Mouse (Mus musculus): Measurements from ENCODE around the gene Tars. TPM values are rescaled to one million over a fixed set of nuclear protein-coding genes. Genes with fewer than 3 reads are reported as not detected.

The Tars gene
- 98.8 TPM for polyA plus RNA-seq (2017; shearing (Covaris generic))

DNA sequence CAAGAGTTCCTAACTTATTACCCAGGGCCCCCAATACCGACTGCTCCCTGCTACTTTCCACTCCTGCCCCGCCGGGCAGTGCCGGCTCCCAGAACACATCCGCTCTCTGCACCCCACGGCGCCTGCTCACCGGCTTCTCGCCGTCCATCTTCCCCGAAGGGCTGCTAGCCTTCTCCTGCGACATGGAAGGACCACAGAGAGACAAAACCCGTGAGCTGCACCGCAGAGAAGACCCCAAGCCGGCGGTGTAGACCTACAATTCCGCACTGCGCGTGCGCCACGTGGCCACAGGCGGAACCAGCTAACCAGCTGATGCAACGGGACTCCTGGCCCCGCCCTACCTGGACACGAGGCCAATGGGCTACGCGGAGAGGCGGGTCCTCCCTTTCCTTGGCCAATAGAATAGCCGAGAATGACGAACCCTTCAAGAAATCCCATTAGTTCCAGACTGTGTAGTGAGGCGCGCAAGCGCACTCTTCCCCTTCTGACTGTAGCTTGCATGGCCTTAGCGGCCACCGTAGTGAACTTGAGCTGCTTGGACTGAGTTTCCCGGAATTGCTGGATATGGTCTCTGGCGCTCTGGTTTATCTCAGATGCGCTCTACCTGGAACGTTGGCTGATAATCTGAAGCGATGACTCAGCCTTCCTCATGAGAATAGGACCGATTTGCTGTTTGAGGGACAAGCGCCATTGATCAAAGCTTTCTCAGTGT, at the start of gene Tars:
TSS of gene Tars (minus strand) at position 310 of the 712 bp plus-strand sequence.

Measured in activated CD4-positive, CD25-positive, alpha-beta regulatory T cell, adult 9 weeks (primary cell).